Mouse (Mus musculus): ENCODE measurements around the gene Opcml.

Opcml gene

DNA sequence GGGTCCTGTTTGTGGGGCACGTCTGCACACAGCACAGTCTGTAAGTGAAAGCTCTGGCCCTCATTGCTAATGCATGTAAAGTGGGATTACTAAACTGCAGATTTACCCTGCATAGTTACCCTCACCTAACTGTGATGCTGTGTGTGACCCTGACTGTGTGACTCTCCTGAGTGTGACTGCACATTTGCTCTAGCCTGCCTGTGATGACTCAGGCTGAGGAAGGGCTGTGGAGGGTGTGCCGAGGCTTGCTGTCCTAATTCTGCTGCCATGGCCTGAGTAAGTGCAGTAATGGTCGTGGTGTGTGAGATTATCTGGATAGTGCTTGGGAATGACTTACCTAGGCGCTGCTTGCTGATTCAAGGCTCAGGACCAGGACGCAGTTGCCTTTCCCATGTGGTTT, 52.2 kb downstream of the Opcml start:
- CTCF ChIA-PET: no interaction called here

- CTCF ChIA-PET: no interaction called here
Measured at GRCm38 (mm10) chr9:27871624-27872023, 81.0 kb downstream of the Opcml start.

DNA sequence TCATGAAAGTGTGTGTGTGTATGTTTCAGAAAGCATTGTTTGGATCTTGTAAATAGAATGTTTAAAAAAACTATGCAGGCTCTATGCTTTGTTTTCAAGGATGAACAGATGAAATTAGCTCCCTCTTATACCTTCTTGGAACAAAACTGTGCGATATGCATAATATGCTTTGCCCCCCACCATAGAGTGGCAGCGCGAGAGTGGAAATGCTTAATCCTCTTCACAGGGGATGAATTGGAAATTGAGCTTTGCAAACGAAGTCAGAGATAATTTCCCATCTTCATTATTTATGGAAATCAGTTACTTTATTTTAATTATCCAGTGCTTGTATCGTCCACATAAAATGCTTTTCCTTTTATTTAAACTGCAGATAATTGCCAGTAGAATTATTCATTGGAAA, 99.1 kb downstream of the Opcml start:
- CTCF ChIA-PET: no interaction called here

GRCm38 (mm10) chr9:27917250-27917649, 126.7 kb downstream of the Opcml start:
- CTCF ChIA-PET: no interaction called here

DNA sequence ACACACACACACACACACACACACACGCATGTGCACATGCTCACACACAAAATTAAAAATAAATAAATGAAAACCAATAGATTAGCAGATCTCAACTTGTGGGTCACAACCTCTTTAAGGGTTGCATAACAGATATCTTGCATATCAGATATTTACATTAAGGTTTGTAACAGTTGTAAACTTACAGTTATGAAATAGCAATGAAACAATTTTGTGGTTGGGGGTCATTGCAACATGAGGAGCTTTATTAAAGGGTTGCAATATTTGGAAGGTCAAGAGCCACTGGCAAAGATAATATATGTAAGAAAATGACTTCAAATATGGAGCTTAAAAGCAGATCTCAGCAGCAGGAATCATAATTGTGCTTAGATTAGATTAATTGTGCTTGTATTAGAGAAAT, 132.9 kb downstream of the Opcml start:
- CTCF ChIA-PET: no interaction called here

DNA sequence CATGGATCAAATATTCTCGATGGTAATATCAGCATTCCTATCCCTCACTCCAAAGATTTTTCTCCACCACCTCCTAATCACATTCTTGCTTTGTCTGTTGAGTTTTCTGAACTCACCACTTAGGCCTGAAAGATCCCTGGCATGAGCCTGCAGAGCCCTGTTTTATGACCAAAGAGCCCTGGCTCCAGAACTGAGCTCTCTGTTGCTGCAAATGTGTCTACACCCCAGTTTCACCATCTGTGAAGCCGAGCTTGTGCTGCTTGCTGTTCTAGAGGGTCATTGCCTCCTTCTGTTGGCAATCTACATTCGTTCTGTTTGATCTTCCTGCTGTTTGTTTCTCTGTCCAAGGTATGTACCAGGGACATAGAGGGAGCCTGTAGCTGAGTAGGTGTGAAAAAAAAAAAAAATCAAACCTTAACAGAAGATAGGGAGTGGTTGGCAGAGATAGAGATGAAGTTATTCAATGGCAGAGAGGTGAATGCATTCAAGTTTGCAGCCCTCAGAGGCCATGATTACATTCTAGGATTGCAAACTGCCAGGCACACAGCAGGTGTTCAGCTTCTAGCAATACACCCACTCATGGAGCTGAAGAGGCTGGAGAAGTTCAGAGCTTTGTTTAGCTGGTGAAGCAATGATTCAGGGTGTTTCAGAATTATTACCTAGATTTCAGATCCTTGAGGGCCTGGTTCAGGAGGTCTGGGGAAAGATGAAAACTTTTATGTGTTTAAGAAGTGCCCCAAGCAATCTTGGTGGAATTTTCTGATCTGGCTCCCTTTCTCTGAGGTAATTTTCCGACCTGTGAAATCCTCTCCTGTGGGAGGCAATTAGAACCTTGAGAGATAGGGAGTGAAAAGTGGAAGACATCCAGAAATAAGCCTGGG, 133.6 kb downstream of the Opcml start:
- CTCF ChIA-PET: no interaction called here

DNA sequence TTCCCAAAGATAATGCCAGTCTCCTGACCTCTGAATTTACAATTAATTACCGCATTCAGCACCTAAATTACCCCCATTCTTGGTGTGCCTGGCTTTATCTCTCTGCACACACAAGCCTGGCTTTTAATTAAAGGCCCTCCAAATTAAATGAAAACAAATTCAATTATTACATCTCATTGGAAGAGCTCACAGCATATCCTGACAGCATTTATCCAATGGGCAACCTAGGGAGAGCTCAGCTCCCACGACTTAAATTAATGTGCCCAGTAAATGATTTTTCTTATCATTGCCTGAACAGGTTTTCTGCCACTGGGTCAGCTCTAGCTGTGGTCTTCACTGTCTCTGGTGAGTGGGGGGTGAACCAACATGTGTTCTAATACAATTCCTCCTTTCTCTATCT, 135.1 kb downstream of the Opcml start:
- CTCF ChIA-PET: no interaction called here

GRCm38 (mm10) chr9:27937253-27937652, 146.7 kb downstream of the Opcml start:
- CTCF ChIA-PET: no interaction called here

DNA sequence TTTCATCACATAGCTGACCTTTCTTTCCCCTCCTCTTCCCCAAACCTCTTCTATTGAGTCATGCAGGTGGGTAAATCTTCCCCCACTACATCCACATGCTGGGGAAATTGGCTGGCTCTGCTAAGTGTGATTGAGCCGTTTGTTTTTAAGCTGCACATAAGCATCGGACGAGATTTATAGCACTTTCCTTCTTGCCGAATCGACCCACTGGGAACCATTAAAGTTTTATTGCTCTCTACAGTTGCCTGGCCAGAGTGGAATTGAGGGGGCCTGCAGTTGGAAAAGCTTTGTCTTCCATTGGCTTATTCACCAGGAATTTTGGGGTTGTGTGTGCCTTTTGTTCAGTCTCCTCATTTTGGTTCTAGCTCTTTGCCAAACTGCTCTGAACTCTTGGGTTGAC, 147.1 kb downstream of the Opcml start:
- CTCF ChIA-PET: no interaction called here

GRCm38 (mm10) chr9:27945323-27946010, 154.9 kb downstream of the Opcml start:
- CTCF ChIA-PET: no interaction called here

DNA sequence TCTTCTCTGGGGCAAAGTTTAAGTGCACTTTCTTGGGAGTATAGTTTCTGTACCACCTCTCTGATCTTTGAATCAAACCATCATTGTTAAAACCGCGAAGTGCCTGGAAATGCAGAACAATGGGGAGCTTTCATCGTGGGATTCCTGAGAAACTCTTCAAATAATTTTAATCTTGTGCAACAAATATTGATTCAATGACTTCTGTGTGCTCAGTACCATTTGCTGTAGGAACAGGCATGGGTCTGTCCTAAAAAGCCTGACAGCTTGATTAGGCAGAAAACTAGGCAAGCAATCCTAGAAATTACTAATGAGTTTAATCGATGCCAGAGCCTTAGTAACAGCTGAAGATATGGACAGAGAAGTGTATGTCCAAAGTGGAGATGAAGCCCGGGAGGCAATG, 160.5 kb downstream of the Opcml start:
- CTCF ChIA-PET: no interaction called here

DNA sequence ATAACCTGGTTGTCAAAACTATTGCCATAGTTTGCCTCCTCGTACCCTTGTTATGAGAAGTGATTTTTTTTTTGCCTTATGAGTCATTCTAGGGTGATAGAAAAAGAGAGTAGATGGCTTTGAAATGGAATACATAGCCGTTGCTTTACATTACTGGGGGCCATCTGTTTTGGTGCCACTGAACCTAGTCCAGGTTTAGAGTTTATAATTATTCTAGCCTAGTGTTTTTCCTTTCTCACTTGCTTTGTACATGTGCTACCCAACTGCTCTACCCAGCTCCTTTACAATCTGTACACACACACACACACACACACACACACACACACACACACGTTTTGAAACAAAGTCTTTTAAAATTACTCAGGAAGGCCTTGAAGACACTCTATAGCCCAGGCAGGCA, 171.1 kb downstream of the Opcml start:
- CTCF ChIA-PET: no interaction called here

GRCm38 (mm10) chr9:27963385-27963784, 172.8 kb downstream of the Opcml start:
- CTCF ChIA-PET: no interaction called here

- CTCF ChIA-PET: no interaction called here
Measured at GRCm38 (mm10) chr9:27964902-27965550, 174.5 kb downstream of the Opcml start.

DNA sequence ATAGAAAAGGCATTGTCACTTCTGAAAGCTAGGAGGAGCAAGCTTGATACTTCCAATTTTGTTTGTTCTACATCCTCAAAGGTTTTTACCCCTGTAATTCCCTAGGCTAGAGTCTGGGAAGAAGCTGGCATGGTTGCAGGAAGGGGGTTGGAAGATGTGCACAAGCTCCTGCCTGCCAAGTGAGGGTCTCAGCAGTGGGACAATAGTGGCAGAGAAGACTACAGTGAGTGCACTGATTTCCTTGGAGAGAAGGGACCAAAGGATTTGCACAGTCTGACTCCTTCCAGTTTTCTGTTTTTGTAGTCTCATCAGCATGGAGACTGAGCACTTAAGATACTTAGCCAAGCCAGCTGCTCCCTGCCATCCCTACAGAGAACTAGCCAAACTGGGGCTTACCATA, 177.7 kb downstream of the Opcml start:
- CTCF ChIA-PET: no interaction called here

DNA sequence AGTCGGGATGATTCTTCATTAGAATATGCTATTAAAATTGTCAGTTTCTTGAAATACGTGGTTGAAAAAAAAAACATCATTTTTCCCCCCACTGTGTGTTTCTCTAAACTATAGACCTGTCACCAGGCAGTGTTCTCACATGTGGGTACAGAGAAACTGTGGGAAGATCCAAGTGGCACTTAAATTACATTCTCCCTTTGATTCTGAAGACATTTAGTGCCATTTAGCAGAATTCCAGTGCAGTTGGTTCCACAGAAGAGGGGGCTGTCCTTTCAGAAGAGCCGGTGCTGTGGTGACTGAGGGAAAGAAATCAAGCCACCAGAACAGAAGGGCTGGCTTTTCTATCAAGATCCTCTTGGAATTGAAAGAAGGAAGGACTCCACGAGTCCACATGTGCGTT, 181.7 kb downstream of the Opcml start:
- CTCF ChIA-PET: no interaction called here

- CTCF ChIA-PET: no interaction called here
Measured at GRCm38 (mm10) chr9:27982576-27982975, 192.0 kb downstream of the Opcml start.

DNA sequence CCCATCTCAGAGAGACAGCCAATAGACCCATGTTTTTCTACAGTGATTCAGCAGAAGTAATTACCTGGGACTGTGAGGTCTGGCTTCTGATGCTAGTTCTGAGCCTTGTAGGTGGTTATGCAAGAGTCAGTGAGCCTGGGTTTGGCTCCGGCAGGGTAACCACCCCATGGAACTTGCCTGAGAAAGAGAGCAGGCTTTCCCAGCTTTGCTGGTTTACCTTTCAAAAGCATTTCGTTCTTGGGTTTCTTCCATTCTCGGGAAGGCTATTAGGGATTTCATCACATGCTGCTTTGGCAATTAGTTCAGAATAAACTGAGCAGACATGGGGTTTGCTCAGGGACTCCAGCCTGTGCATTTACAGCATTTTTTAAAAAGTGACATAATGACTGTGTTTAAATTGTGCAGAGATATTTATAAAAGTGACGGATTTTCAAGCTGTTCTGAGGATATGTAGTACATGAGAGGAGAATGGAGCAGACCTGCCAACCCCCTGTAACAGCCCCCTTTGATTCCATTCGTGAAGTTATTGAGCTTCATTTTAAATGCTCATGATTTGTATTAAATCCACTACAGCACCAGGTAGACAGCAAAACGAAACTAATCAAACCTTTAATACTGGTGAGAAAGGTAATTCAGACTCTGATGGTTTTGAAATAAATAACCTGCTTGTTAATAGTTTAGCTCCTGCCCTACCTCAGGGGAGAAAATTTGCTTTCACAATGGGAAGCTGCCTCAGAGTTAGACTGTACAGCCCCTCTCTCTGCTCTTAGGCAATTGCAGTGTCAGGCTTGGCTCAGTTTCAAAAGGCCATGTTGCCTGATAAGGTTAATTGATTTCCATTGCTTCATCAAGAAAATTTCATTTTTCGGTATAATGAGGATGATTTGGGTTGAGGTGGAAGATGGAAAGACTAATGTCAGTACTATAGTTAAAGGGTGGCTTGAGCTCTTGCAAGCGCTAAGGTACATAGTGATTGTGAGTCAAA, 196.3 kb downstream of the Opcml start:
- CTCF ChIA-PET: no interaction called here

DNA sequence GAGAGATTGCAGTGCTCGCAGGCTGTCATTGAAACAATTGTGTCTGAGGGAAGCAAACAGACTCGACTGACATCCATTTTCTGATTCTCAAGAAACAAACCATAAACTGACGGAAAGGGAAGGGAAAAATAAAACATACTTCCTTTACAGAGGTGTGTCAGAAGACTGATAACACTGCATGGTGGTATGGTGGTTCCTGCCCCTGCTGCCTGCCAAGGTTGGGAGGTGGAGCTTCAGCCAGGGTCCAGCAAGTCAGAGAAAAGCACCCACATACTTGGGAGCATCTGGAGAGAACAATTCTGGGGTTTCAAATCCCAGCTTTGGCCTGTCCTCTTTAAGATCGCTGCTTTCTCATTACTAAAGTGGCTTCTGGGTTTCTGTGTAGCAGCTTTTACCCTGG, 201.0 kb downstream of the Opcml start:
- CTCF ChIA-PET: no interaction called here

GRCm38 (mm10) chr9:27996536-27996935, 206.0 kb downstream of the Opcml start:
- CTCF ChIA-PET: no interaction called here

DNA sequence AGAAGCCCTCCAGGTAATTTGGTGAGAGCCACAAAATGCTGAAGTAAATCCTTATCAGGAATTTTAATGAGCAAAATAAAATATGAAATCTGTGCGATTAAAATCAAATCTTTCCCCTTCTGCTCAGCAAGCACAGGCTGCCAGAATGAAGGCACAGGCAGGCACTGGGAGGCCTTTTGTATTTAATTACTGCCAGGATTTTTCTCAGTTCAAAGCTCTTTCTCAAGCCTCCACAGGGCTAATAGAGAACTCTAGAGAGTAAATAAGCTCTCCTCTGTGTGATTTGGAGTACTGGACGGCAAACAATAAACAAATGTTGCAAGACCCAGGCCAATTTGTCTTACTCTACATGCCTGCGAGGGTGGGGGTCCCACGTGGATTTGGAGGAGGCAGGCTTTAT, 208.2 kb downstream of the Opcml start:
- CTCF ChIA-PET: no interaction called here

- CTCF ChIA-PET: no interaction called here
Measured at GRCm38 (mm10) chr9:28003131-28003530, 212.6 kb downstream of the Opcml start.
